ENCODE assay signal across 31 mouse cellular contexts in the genomic region with DNA sequence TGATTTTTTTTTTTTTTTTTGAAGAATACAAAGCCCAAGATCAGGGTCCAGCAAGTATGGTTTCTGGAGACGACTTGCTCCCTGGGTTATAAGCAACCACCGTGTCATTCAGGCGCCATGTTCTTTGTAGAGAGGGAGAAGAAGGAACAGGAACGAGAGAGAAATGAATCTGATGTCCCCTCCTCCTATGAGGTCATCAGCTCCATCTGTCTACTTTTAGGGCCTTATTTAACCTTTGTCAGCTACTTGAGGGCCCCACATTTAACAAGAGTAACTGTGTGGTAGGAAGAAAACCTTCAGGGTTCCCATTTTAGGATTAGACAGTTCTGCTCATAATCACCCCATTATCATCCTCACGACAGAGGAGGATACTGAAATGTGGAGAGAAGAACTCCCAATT.
"Had no signal": no experiment of that assay in that cellular context is flagged by ENCODE, and none has a peak within 500 bp of the region (broad histone marks: within the 10 kb centered on the region; RNA-seq: fewer than 3 reads in every experiment).

No protein-coding gene starts in this region.

- H3K4me1 ChIP-seq: heart, embryonic 10.5 days; heart, embryonic 12.5 days had no signal

- H3K27ac ChIP-seq: heart, embryonic 10.5 days; heart, embryonic 13.5 days; heart, embryonic 15.5 days; hindbrain, embryonic 10.5 days; hindbrain, embryonic 12.5 days; hindbrain, embryonic 13.5 days; hindbrain, embryonic 14.5 days; hindbrain, embryonic 15.5 days; hindbrain, postnatal 0 days; intestine, embryonic 15.5 days; kidney, embryonic 15.5 days; kidney, postnatal 0 days; layer of hippocampus, adult 2 months; left cerebral cortex, adult 2 months had no signal

- H3K9me3 ChIP-seq: heart, embryonic 10.5 days; heart, embryonic 12.5 days; heart, embryonic 13.5 days; heart, embryonic 15.5 days; hindbrain, embryonic 10.5 days; hindbrain, embryonic 12.5 days; hindbrain, embryonic 13.5 days; hindbrain, embryonic 15.5 days; intestine, embryonic 15.5 days; kidney, embryonic 15.5 days had no signal

- H3K9ac ChIP-seq: heart, embryonic 12.5 days; heart, embryonic 13.5 days; heart, embryonic 15.5 days; hindbrain, embryonic 12.5 days; hindbrain, embryonic 13.5 days; hindbrain, embryonic 14.5 days; hindbrain, embryonic 15.5 days; intestine, embryonic 15.5 days; kidney, embryonic 15.5 days had no signal

- H3K4me2 ChIP-seq: heart, embryonic 11.5 days; heart, embryonic 12.5 days; heart, embryonic 13.5 days; heart, embryonic 15.5 days; hindbrain, embryonic 12.5 days; hindbrain, embryonic 13.5 days; hindbrain, embryonic 14.5 days; hindbrain, embryonic 15.5 days; intestine, embryonic 15.5 days; kidney, embryonic 15.5 days had no signal

- DNase-seq: heart, postnatal 14 days; heart, postnatal 36 days; heart, postnatal 4 days; kidney, adult 11 months; kidney, adult 18-20 months; kidney, adult 2 months; kidney, adult 8-10 months; kidney, adult 9 months; kidney, postnatal 10 days; kidney, postnatal 14 days; kidney, postnatal 25 days; kidney, postnatal 36 days; kidney, postnatal 4 days; layer of hippocampus, adult 9-11 months; layer of hippocampus, postnatal 36 days had no signal

- H3K27me3 ChIP-seq: intestine, embryonic 15.5 days; kidney, embryonic 15.5 days had no signal

- H3K36me3 ChIP-seq: heart, embryonic 10.5 days; heart, embryonic 12.5 days; heart, embryonic 13.5 days; heart, embryonic 15.5 days; hindbrain, embryonic 10.5 days; hindbrain, embryonic 12.5 days; hindbrain, embryonic 13.5 days; hindbrain, embryonic 15.5 days; intestine, embryonic 15.5 days; kidney, embryonic 15.5 days had no signal

- H3K4me3 ChIP-seq: heart, embryonic 10.5 days; heart, embryonic 12.5 days; heart, embryonic 13.5 days; heart, embryonic 15.5 days; hindbrain, embryonic 10.5 days; hindbrain, embryonic 12.5 days; hindbrain, embryonic 13.5 days; hindbrain, embryonic 15.5 days; intestine, embryonic 15.5 days; kidney, embryonic 15.5 days; layer of hippocampus, adult 2 months; left cerebral cortex, adult 2 months had no signal
